Mouse (Mus musculus): ENCODE measurements at regions not wholly inside any gene's neighbourhood (a gene's known extent, or its start where the extent isn't known, plus 50 kb on each side); places are given as distances from the start of the nearest gene placed in this dataset.

DNA sequence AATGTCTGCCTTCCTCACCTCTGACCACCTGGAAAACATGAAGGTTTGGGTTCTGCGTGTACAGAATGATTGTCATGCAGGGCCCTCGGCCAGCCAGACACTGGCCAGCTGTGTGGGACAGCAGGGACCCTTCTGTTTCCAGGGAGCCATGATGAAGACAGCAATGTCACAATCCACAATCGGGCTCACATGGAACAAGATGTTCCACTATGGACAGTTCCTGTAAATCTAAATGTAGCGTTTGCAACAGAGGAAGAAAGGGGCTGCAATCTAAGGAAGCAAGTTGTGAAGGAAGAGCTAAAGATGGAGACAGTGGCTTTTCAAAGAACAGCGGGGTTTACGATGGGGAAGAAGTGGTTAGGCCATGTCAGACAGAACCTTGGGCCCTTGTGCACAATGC, 97.3 kb downstream of the Irs2 start:
- no peak for TF ChIP-seq CTCF (conservative IDR thresholded peaks at IDR 0.05; ENCODE audit: insufficient read depth, insufficient read length, low read depth, low read length)
- TF ChIP-seq POLR2A (IDR thresholded peaks at IDR 0.05; ENCODE audit: low read depth, low read length) = no peak
